8 mouse cellular contexts compared by ENCODE assay signal in the genomic region with DNA sequence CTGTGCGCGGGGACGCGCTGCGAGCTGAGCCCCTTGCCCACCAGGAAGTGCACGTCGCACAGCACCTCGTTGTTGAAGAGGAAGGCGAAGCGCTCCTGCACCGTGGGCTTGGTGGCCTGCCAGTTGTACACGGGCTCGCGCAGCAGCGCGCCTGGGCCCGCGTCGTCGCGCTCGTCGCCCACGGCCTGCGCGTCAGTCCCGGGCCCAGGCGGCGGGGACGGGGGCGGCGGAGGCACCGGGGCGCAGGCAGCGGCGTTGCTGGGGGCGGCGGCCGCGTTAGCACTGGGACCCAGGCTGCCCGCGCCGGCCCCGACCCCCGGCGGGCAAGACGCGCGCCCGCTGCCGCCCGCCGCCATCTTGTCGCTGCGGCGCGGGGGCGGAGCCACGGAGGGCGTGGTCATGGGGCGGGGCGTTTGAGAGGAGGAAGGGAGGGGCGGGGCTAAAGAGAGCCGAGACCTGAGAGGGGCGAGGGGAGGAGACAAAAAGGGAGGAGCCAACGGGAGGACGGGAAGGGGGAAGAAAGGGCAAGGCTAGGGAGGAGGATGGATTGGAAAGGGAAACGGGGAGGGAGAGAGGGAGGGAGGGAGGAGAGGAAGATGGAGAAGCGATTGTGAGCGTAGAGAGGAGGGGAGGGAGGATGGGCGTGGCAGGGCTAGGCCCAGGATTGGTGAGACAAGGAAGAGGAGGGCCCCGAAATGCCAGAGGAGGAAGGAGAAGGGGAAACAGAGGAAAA. TPM values are rescaled to one million over a fixed set of nuclear protein-coding genes. Genes with fewer than 3 reads are reported as not detected.
DNase-seq lines count a peak whose midpoint lies in the region; ATAC-seq and TF ChIP-seq lines count a peak whose summit lies in the region.

No protein-coding gene starts in this region.

- H3K4me2 ChIP-seq in forebrain, embryonic 15.5 days (replicated peaks): peak overlapping the region; percentile 73
- H3K4me2 ChIP-seq in lung, embryonic 14.5 days: peak overlapping the region; percentile 92

- ATAC-seq in forebrain, embryonic 15.5 days (replicated peaks): peak; percentile 85
- ATAC-seq in lung, embryonic 14.5 days (ENCODE audit: insufficient read depth): peak; percentile 79

- intact Hi-C loops in heart, postnatal 36 days (cut with DNase I): loop anchor here (1.0 kb wide), 1 partner anchor 33 kb away; no protein-coding TSS in a partner anchor

- peaks cover 2 to 22% of the 10 kb centered on the region in 2 experiments for H3K4me1 ChIP-seq in ES-E14 (ENCODE audit: control insufficient read depth in 2 of 2, insufficient read depth in 2 of 2, low read length in 2 of 2, poor library complexity in 1 of 2)
- H3K4me1 ChIP-seq in forebrain, embryonic 15.5 days: peaks cover 34% of the 10 kb centered on the region
- H3K4me1 ChIP-seq in lung, embryonic 14.5 days (ENCODE audit: insufficient read depth): peaks cover 9% of the 10 kb centered on the region
- peaks cover 44% of the 10 kb centered on the region for H3K4me1 ChIP-seq in olfactory bulb, adult 2 months (ENCODE audit: control insufficient read depth, insufficient read depth, low read length)
- peaks cover 43% of the 10 kb centered on the region for H3K4me1 ChIP-seq in thymus, adult 2 months (replicated peaks; ENCODE audit: control insufficient read depth, insufficient read depth, low read length)

- H3K9me3 ChIP-seq in ES-E14 (ENCODE audit: control insufficient read depth, insufficient read depth, low read depth, low read length): no peaks in the 10 kb centered on the region
- no peaks in the 10 kb centered on the region for H3K9me3 ChIP-seq in forebrain, embryonic 15.5 days
- no peaks in the 10 kb centered on the region for H3K9me3 ChIP-seq in lung, embryonic 14.5 days (ENCODE audit: low read depth, low read length)

- in situ Hi-C loops in ES-E14 (cut with MboI; ENCODE audit: low sequenced_read_pairs in 2 of 2, unreplicated experiment in 2 of 2): no loop called here

- H3K36me3 ChIP-seq in ES-E14 (ENCODE audit: control insufficient read depth, insufficient read depth, low read length, poor library complexity, severe bottlenecking): no peaks in the 10 kb centered on the region; the same call in 1 of the 2 replicates
- no peaks in the 10 kb centered on the region for H3K36me3 ChIP-seq in forebrain, embryonic 15.5 days
- H3K36me3 ChIP-seq in lung, embryonic 14.5 days (ENCODE audit: insufficient read depth): peaks cover 4% of the 10 kb centered on the region
- H3K36me3 ChIP-seq in thymus, adult 2 months (ENCODE audit: control insufficient read depth, insufficient read depth, low read length): no peaks in the 10 kb centered on the region

- DNase-seq in ES-E14 (ENCODE audit: low read depth, low spot score): peak; percentile 100
- DNase-seq in cerebellum, adult 11-12 months: peak; percentile 97
- peak; percentile 93 to 98 for DNase-seq in heart, postnatal 36 days
- DNase-seq in layer of hippocampus, adult 2 months (ENCODE audit: low spot score in 2 of 2): peak; percentile 96 to 98
- peak; percentile 98 for DNase-seq in lung, embryonic 14.5 days
- DNase-seq in thymus, adult 2 months: peak; percentile 96

- under 1% methylated on average over 70 of the region's 72 CpGs for WGBS in forebrain, embryonic 15.5 days
- under 1% methylated on average over 65 of the region's 72 CpGs for WGBS in lung, embryonic 14.5 days
- WGBS in olfactory bulb, adult 2 months: under 1% methylated on average over 71 of the region's 72 CpGs
- under 1% methylated on average over 64 of the region's 72 CpGs for WGBS in thymus, adult 2 months

- TF ChIP-seq CTCF in layer of hippocampus, adult 2 months (conservative IDR thresholded peaks at IDR 0.05): no peak
- TF ChIP-seq CTCF in lung, embryonic 14.5 days (IDR thresholded peaks at IDR 0.05; ENCODE audit: low read depth): no peak
- no peak for TF ChIP-seq CTCF in olfactory bulb, adult 2 months (IDR thresholded peaks at IDR 0.05; ENCODE audit: insufficient read depth, low read depth, low read length)
- TF ChIP-seq CTCF in thymus, adult 2 months (IDR thresholded peaks at IDR 0.05; ENCODE audit: borderline replicate concordance, control insufficient read depth, extremely low read depth, insufficient read depth, low read length, poor library complexity): no peak

- H3K9ac ChIP-seq in ES-E14 (ENCODE audit: insufficient read depth, low read depth, low read length, poor library complexity, severe bottlenecking): peak overlapping the region; percentile 77
- peak overlapping the region; percentile 89 for H3K9ac ChIP-seq in forebrain, embryonic 15.5 days (replicated peaks)
- H3K9ac ChIP-seq in lung, embryonic 14.5 days: peak overlapping the region; percentile 95

- peak overlapping the region; percentile 78 to 93 for H3K4me3 ChIP-seq in ES-E14 (ENCODE audit: insufficient read depth in 1 of 2, low read depth in 1 of 2, low read length in 2 of 2, poor library complexity in 1 of 2, severe bottlenecking in 1 of 2)
- H3K4me3 ChIP-seq in forebrain, embryonic 15.5 days: peak overlapping the region; percentile 73
- peak overlapping the region; percentile 77 for H3K4me3 ChIP-seq in layer of hippocampus, adult 2 months
- peak overlapping the region; percentile 98 for H3K4me3 ChIP-seq in lung, embryonic 14.5 days (ENCODE audit: low read depth, low read length)
- peak overlapping the region; percentile 59 for H3K4me3 ChIP-seq in olfactory bulb, adult 2 months (ENCODE audit: insufficient read depth, low read depth, low read length)
- peak overlapping the region; percentile 55 for H3K4me3 ChIP-seq in thymus, adult 2 months (ENCODE audit: control insufficient read depth, insufficient read depth, low read length)

- H3K27ac ChIP-seq in ES-E14 (ENCODE audit: insufficient read depth, low read depth, low read length, poor library complexity, severe bottlenecking): peak overlapping the region; percentile 83
- H3K27ac ChIP-seq in forebrain, embryonic 15.5 days (replicated peaks): peak overlapping the region; percentile 93
- peak overlapping the region; percentile 95 for H3K27ac ChIP-seq in layer of hippocampus, adult 2 months
- peak overlapping the region; percentile 87 for H3K27ac ChIP-seq in lung, embryonic 14.5 days (ENCODE audit: low read depth)
- peak overlapping the region; percentile 95 for H3K27ac ChIP-seq in olfactory bulb, adult 2 months (ENCODE audit: insufficient read depth, low read depth, low read length)
- peak overlapping the region; percentile 19; the same call in 1 of the 2 replicates for H3K27ac ChIP-seq in thymus, adult 2 months (ENCODE audit: control insufficient read depth, insufficient read depth, low read length)

- TF ChIP-seq POLR2A in olfactory bulb, adult 2 months (IDR thresholded peaks at IDR 0.05; ENCODE audit: insufficient read depth, low read depth, low read length): peak; percentile 54; the same call in 1 of the 2 replicates
- peak; percentile 95 for TF ChIP-seq POLR2A in thymus, adult 2 months (IDR thresholded peaks at IDR 0.05; ENCODE audit: control insufficient read depth, extremely low read depth, insufficient read depth, low read length, poor library complexity)

- no peaks in the 10 kb centered on the region for H3K27me3 ChIP-seq in forebrain, embryonic 15.5 days
- H3K27me3 ChIP-seq in lung, embryonic 14.5 days (ENCODE audit: insufficient read depth, low read length): no peaks in the 10 kb centered on the region
- no peaks in the 10 kb centered on the region for H3K27me3 ChIP-seq in thymus, adult 2 months (ENCODE audit: control insufficient read depth, insufficient read depth, low read length)

RNA-seq across cellular contexts. Expression of gene Btbd2, which starts 0.6 kb away (rescaled TPM):
- 45.7 and 64.7 TPM in 2 replicates for total RNA-seq in ES-E14 (2012; rRNA removed)
- 83.4 and 87.5 TPM in 2 replicates for polyA plus RNA-seq in forebrain, embryonic 15.5 days (2015; fragmentation: Nextera tagmentation; extraction: Ambion mirVana)
- total RNA-seq in heart, postnatal 36 days (2021): 10 to 100 TPM; 45.5 to 46.8 TPM
- 100 to 1,000 TPM; 102 to 105 TPM for total RNA-seq in layer of hippocampus, adult 2 months (2021)
- polyA plus RNA-seq in lung, embryonic 14.5 days (2014; fragmentation: Nextera tagmentation; extraction: Ambion mirVana): 82.5 and 101 TPM in 2 replicates
- polyA plus RNA-seq in olfactory bulb, adult 2 months (2012; ENCODE audit: insufficient read depth, insufficient read length, low replicate concordance, missing spikeins): not detected in 2 replicates
- polyA plus RNA-seq in thymus, adult 2 months (2012; rRNA removed): 94.7 and 103 TPM in 2 replicates

RNA-seq across cellular contexts. Expression of gene Mknk2, which starts 21.6 kb away (rescaled TPM):
- 33.6 and 40.7 TPM in 2 replicates for total RNA-seq in ES-E14 (2012; rRNA removed)
- polyA plus RNA-seq in forebrain, embryonic 15.5 days (2015; fragmentation: Nextera tagmentation; extraction: Ambion mirVana): 60.9 and 64.8 TPM in 2 replicates
- total RNA-seq in heart, postnatal 36 days (2021): 100 to 1,000 TPM; 223 to 233 TPM
- total RNA-seq in layer of hippocampus, adult 2 months (2021): 10 to 100 TPM; 45.3 to 46.9 TPM
- 102 and 110 TPM in 2 replicates for polyA plus RNA-seq in lung, embryonic 14.5 days (2014; fragmentation: Nextera tagmentation; extraction: Ambion mirVana)
- not detected in 2 replicates for polyA plus RNA-seq in olfactory bulb, adult 2 months (2012; ENCODE audit: insufficient read depth, insufficient read length, low replicate concordance, missing spikeins)
- polyA plus RNA-seq in thymus, adult 2 months (2012; rRNA removed): 606 and 621 TPM in 2 replicates

RNA-seq across cellular contexts. Expression of gene Csnk1g2, which starts 33.7 kb away (rescaled TPM):
- 138 and 167 TPM in 2 replicates for total RNA-seq in ES-E14 (2012; rRNA removed)
- polyA plus RNA-seq in forebrain, embryonic 15.5 days (2015; fragmentation: Nextera tagmentation; extraction: Ambion mirVana): 117 and 126 TPM in 2 replicates
- total RNA-seq in heart, postnatal 36 days (2021): 100 to 1,000 TPM; 111 to 119 TPM
- 100 to 1,000 TPM; 221 to 228 TPM for total RNA-seq in layer of hippocampus, adult 2 months (2021)
- polyA plus RNA-seq in lung, embryonic 14.5 days (2014; fragmentation: Nextera tagmentation; extraction: Ambion mirVana): 105 and 124 TPM in 2 replicates
- polyA plus RNA-seq in olfactory bulb, adult 2 months (2012; ENCODE audit: insufficient read depth, insufficient read length, low replicate concordance, missing spikeins): 431 TPM in 1 of 2 replicates, not detected in the other
- polyA plus RNA-seq in thymus, adult 2 months (2012; rRNA removed): 492 and 499 TPM in 2 replicates

RNA-seq across cellular contexts. Expression of gene Mob3a, which starts 45.5 kb away (rescaled TPM):
- 18.8 and 29.2 TPM in 2 replicates for total RNA-seq in ES-E14 (2012; rRNA removed)
- 52.6 and 55.1 TPM in 2 replicates for polyA plus RNA-seq in forebrain, embryonic 15.5 days (2015; fragmentation: Nextera tagmentation; extraction: Ambion mirVana)
- 1 to 10 TPM; 5.3 to 6.7 TPM for total RNA-seq in heart, postnatal 36 days (2021)
- total RNA-seq in layer of hippocampus, adult 2 months (2021): 10 to 100 TPM; 10.6 to 16.5 TPM
- 35.1 and 40.3 TPM in 2 replicates for polyA plus RNA-seq in lung, embryonic 14.5 days (2014; fragmentation: Nextera tagmentation; extraction: Ambion mirVana)
- not detected in 2 replicates for polyA plus RNA-seq in olfactory bulb, adult 2 months (2012; ENCODE audit: insufficient read depth, insufficient read length, low replicate concordance, missing spikeins)
- polyA plus RNA-seq in thymus, adult 2 months (2012; rRNA removed): 252 and 261 TPM in 2 replicates

RNA-seq across cellular contexts. Expression of gene Izumo4, which starts 45.7 kb away (rescaled TPM):
- total RNA-seq in ES-E14 (2012; rRNA removed): 8.9 and 13.9 TPM in 2 replicates
- 33.4 and 35.2 TPM in 2 replicates for polyA plus RNA-seq in forebrain, embryonic 15.5 days (2015; fragmentation: Nextera tagmentation; extraction: Ambion mirVana)
- total RNA-seq in heart, postnatal 36 days (2021): 1 to 10 TPM; 2.5 to 2.9 TPM
- 10 to 100 TPM; 65.0 to 69.0 TPM for total RNA-seq in layer of hippocampus, adult 2 months (2021)
- polyA plus RNA-seq in lung, embryonic 14.5 days (2014; fragmentation: Nextera tagmentation; extraction: Ambion mirVana): 6.7 and 7.3 TPM in 2 replicates
- not detected in 2 replicates for polyA plus RNA-seq in olfactory bulb, adult 2 months (2012; ENCODE audit: insufficient read depth, insufficient read length, low replicate concordance, missing spikeins)
- 56.4 and 66.9 TPM in 2 replicates for polyA plus RNA-seq in thymus, adult 2 months (2012; rRNA removed)

Comparison
In these comparisons a context has a peak if more than half of its experiments do, and no peak if none do; other contexts are left out.
1. Peak in every context shown above with its lines: DNase-seq, ATAC-seq, H3K4me3 ChIP-seq and H3K27ac ChIP-seq.
2. H3K27ac ChIP-seq: peak in every context shown above with its lines; median percentile 95 in layer of hippocampus, adult 2 months; 95 in olfactory bulb, adult 2 months; 93 in forebrain, embryonic 15.5 days; 87 in lung, embryonic 14.5 days; 83 in ES-E14; 19 in thymus, adult 2 months.